Mouse (Mus musculus) erythroblast, embryonic 14.5 days (primary cell): ENCODE data around the gene Gm28710.

Experiments
- GATA1 ChIP-seq: IDR thresholded peaks from 2 replicates; pipeline ENCODE4 v1.6.1; 2012; ENCODE audit warnings: low read length, inconsistent platforms, mixed read lengths
- TAL1 ChIP-seq: IDR thresholded peaks from 3 replicates; pipeline ENCODE4 v1.6.1; 2012; ENCODE audit warnings: low read length, inconsistent platforms, mixed read lengths

DNA sequence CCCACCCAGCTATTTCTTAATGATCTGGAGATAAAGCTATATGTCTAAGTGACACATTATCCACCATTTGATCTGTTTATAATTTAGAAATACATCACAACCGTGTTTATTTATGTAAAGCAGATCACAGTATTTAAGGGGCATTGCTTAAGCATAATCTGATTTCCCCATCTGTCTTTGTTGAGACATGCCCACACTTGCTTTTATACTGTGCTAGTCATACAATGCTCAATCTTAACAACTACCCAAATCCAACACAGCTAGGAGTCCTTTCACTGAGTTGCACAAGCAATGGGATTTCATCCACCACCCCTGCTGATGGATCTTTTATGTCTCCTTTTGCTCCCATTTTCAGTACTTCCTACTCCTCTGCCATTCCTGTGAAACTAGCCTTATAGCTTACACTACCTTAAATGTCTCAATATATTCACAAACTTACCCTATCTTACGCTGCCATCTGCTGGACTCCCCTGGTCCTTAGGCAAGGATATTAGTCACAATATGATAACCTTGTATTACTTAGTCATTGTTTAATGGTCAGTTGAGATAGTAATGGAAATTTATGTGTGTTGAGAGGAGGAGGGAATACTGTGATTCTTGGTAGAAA is 77.8 kb downstream of the Gm28710 start:
- TF ChIP-seq GATA1 (no peak), TAL1 (no peak)
